Mouse (Mus musculus) small intestine, adult 2 months (tissue): ENCODE measurements around the gene Alox12b. TPM values are rescaled to one million over a fixed set of nuclear protein-coding genes. Genes with fewer than 3 reads are reported as not detected.

Experiments
- H3K27ac ChIP-seq: fragments of 200-500 bp; 2 replicates; pipeline ENCODE4 v1.5.1; 2012; ENCODE audit warnings: low read depth, low read length, control low read depth, inconsistent platforms; ENCODE audit not compliant: insufficient read depth
- H3K27me3 ChIP-seq: fragments of 200-500 bp; 2 replicates; pipeline ENCODE4 v1.6.1; 2012; ENCODE audit warnings: mild to moderate bottlenecking, moderate library complexity, low read length, inconsistent platforms; ENCODE audit not compliant: control insufficient read depth, insufficient read depth
- H3K36me3 ChIP-seq: fragments of 200-500 bp; 2 replicates; pipeline ENCODE4 v1.6.1; 2012; ENCODE audit warnings: mild to moderate bottlenecking, low read length, control low read depth, inconsistent platforms; ENCODE audit not compliant: control insufficient read depth, insufficient read depth
- H3K4me1 ChIP-seq: fragments of 200-500 bp; 2 replicates; pipeline ENCODE4 v1.6.1; 2012; ENCODE audit warnings: low read length, inconsistent platforms, mixed read lengths; ENCODE audit not compliant: control insufficient read depth, insufficient read depth, insufficient read length
- H3K4me3 ChIP-seq: fragments of 200-500 bp; 2 replicates; pipeline ENCODE4 v1.5.1; 2012; ENCODE audit warnings: low read depth, mild to moderate bottlenecking, control low read depth, inconsistent platforms, low read length, moderate library complexity
- CTCF ChIP-seq: fragments of 200-500 bp; IDR thresholded peaks from 2 replicates; pipeline ENCODE4 v1.5.1; 2012; ENCODE audit warnings: low read depth, mild to moderate bottlenecking, control low read depth, inconsistent platforms, low read length, moderate library complexity, mixed read lengths; ENCODE audit not compliant: insufficient replicate concordance, insufficient read length; ENCODE audit errors: extremely low read depth
- POLR2A ChIP-seq: fragments of 200-500 bp; IDR thresholded peaks from 2 replicates; pipeline ENCODE4 v1.6.1; 2012; ENCODE audit warnings: low read depth, mild to moderate bottlenecking, control low read depth, inconsistent platforms, low read length, moderate library complexity
- WGBS: fragments of 180-500 bp; shearing (Covaris S2); methylation state at CpG from one replicate; pipeline ENCODE4 v1.1.7; 2018; 5-methylcytosine and 5-hydroxymethylcytosine counted together
- polyA plus RNA-seq: library from polyadenylated mRNA; depleted of rRNA; stranded (reverse); fragments of >200 nt; gene quantifications from 2 replicates; pipeline ENCODE4 v1.2.3, GENCODE M21; 2012; rRNA removed

The Alox12b gene
- not detected in 2 replicates for polyA plus RNA-seq

GRCm38 (mm10) chr11:69156800-69157199, at the start of gene Alox12b:
Gene Alox12b, plus strand, starts transcription at chr11:69156989.
- H3K4me3 ChIP-seq = no peak within 1 kb of the TSS
- no peak within 1 kb of the TSS for H3K27ac ChIP-seq
- WGBS = 4% methylated on average over 18 of the region's 18 CpGs
- TF ChIP-seq POLR2A (no peak), CTCF (no peak)
- H3K27me3 ChIP-seq = peaks cover 9% of the 10 kb centered on the region
- H3K4me1 ChIP-seq = no peaks in the 10 kb centered on the region
- no peaks in the 10 kb centered on the region for H3K36me3 ChIP-seq

DNA sequence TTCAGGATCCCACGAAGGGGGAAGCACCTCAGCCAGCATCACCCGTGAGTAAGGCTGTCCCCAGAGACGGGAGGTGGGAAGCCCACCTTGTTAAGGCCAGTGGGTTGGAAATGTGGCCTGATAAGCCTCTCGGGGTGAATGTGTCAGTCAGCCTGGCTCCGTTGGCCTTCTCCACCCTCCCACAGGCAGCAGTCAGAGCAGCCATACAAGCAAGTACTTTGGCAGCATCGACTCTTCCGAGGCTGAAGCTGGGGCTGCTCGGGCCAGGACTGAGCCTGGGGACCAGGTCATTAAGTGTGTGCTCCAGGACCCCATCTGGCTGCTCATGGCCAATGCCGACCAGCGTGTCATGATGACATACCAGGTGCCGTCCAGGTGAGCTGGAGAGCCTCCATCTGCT, 49.1 kb upstream of the Alox12b start:
- peaks cover 69% of the 10 kb centered on the region for H3K36me3 ChIP-seq
- no peak overlapping the region for H3K4me3 ChIP-seq
- H3K27ac ChIP-seq = no peak overlapping the region
- WGBS = 92% methylated on average over 11 of the region's 11 CpGs
- no peaks in the 10 kb centered on the region for H3K27me3 ChIP-seq
- H3K4me1 ChIP-seq = no peaks in the 10 kb centered on the region
- TF ChIP-seq POLR2A (no peak), CTCF (no peak)

GRCm38 (mm10) chr11:69108223-69108622, 48.6 kb upstream of the Alox12b start:
- 85% methylated on average over 9 of the region's 9 CpGs for WGBS
- Histone ChIP-seq H3K27ac (no peak overlapping the region), H3K4me1 (no peaks in the 10 kb centered on the region), H3K4me3 (no peak overlapping the region), H3K27me3 (no peaks in the 10 kb centered on the region), H3K36me3 (peaks cover 63% of the 10 kb centered on the region)
- TF ChIP-seq POLR2A (no peak), CTCF (no peak)

GRCm38 (mm10) chr11:69109032-69109900, 47.5 kb upstream of the Alox12b start:
- no peak for TF ChIP-seq CTCF
- no peak for TF ChIP-seq POLR2A
- peaks cover 53% of the 10 kb centered on the region for H3K36me3 ChIP-seq
- no peak overlapping the region for H3K4me3 ChIP-seq
- no peaks in the 10 kb centered on the region for H3K27me3 ChIP-seq
- H3K27ac ChIP-seq = no peak overlapping the region
- H3K4me1 ChIP-seq = no peaks in the 10 kb centered on the region
- 86% methylated on average over 13 of the region's 13 CpGs for WGBS

DNA sequence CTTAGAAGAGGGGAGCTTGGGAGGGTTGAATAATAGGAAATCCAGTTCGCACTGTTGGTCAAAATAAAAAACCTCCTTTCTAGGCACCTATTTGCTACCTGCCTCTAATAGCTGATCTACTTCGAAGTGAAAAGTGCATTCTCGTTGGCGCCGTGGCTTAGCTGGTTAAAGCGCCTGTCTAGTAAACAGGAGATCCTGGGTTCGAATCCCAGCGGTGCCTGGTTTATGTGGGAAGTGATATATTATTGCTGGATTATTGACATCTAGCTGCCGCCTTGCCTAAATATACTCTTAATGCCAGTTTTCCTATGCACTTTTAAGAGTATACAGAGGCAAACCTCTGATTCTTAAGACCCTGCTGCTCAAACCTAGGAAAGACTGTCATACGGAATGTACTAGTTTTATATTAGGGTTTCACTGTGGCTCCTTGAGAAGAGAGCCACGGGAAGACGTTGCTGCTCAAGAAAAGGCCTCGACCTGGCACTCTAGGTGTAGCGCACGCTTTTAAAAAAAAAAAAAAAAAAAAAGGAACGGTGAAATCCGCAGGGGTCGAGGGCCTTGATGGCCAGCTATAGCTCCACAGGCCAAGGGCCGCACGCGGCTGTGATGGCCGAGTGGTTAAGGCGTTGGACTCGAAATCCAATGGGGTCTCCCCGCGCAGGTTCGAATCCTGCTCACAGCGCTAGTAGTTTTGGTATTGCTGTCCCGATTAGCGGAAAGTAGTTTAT, 46.3 kb upstream of the Alox12b start:
- H3K36me3 ChIP-seq = peaks cover 41% of the 10 kb centered on the region
- TF ChIP-seq CTCF (no peak), POLR2A (peak; percentile 35; the same call in 1 of the 2 replicates)
- peak overlapping the region; percentile 59 for H3K4me3 ChIP-seq
- no peak overlapping the region for H3K27ac ChIP-seq
- no peaks in the 10 kb centered on the region for H3K27me3 ChIP-seq
- H3K4me1 ChIP-seq = no peaks in the 10 kb centered on the region
- WGBS = 2% methylated on average over 30 of the region's 30 CpGs

- Histone ChIP-seq H3K4me1 (no peaks in the 10 kb centered on the region), H3K27me3 (no peaks in the 10 kb centered on the region), H3K4me3 (peak overlapping the region; percentile 59), H3K36me3 (peaks cover 34% of the 10 kb centered on the region), H3K27ac (no peak overlapping the region)
- WGBS = 13% methylated on average over 21 of the region's 21 CpGs
- TF ChIP-seq POLR2A (no peak), CTCF (no peak)
These were observed 45.6 kb upstream of the Alox12b start for GRCm38 (mm10) chr11:69111051-69111810.
